In genomic region chr9:58143419-58143818, GRCm38 (mm10) we compare ENCODE assay signal across 13 mouse cellular contexts. TPM values are rescaled to one million over a fixed set of nuclear protein-coding genes. Genes with fewer than 3 reads are reported as not detected.
DNase-seq lines count a peak whose midpoint lies in the region; ATAC-seq and TF ChIP-seq lines count a peak whose summit lies in the region.
"Had no signal": no experiment of that assay in that cellular context is flagged by ENCODE, and none has a peak within 500 bp of the region (broad histone marks: within the 10 kb centered on the region; RNA-seq: fewer than 3 reads in every experiment).

No protein-coding gene starts in this region.

- no peak overlapping the region for H3K4me3 ChIP-seq in heart, embryonic 10.5 days
- H3K4me3 ChIP-seq in lung, embryonic 14.5 days (ENCODE audit: low read depth, low read length), result no peak overlapping the region
- H3K4me3 ChIP-seq in lung, adult 2 months (replicated peaks; ENCODE audit: extremely low read depth, low read depth, low read length), result no peak overlapping the region
- H3K4me3 ChIP-seq in thymus, adult 2 months (ENCODE audit: control insufficient read depth, insufficient read depth, low read length), result no peak overlapping the region
- H3K4me3 ChIP-seq: liver, embryonic 15.5 days; midbrain, embryonic 15.5 days had no signal

- DNase-seq in heart, adult 18-20 months, result peak; percentile 45 to 48
- DNase-seq in heart, embryonic 10.5 days (ENCODE audit: low spot score), result no peak
- peak; percentile 92 for DNase-seq in lung, embryonic 14.5 days
- no peak for DNase-seq in lung, adult 2 months
- DNase-seq in heart, postnatal 4 days, result peak; percentile 52
- peak; percentile 23 for DNase-seq in skeletal muscle tissue, adult 2 months (ENCODE audit: low read depth, low spot score)
- DNase-seq in cerebellum, postnatal 25 days, result no peak
- DNase-seq in thymus, adult 2 months, result no peak
- DNase-seq: adrenal gland, postnatal 36 days; cerebellum, adult 9-11 months had no signal

- peaks cover 52% of the 10 kb centered on the region for H3K27me3 ChIP-seq in heart, embryonic 10.5 days (ENCODE audit: insufficient read depth, poor library complexity, severe bottlenecking)
- no peaks in the 10 kb centered on the region for H3K27me3 ChIP-seq in lung, embryonic 14.5 days (ENCODE audit: insufficient read depth, low read length)
- H3K27me3 ChIP-seq in thymus, adult 2 months (ENCODE audit: control insufficient read depth, insufficient read depth, low read length), result no peaks in the 10 kb centered on the region
- H3K27me3 ChIP-seq: midbrain, embryonic 15.5 days had no signal

- no peak for TF ChIP-seq POLR2A in lung, adult 2 months (IDR thresholded peaks at IDR 0.05; ENCODE audit: borderline replicate concordance, extremely low read depth, low read depth, low read length)
- no peak for TF ChIP-seq POLR2A in thymus, adult 2 months (IDR thresholded peaks at IDR 0.05; ENCODE audit: control insufficient read depth, extremely low read depth, insufficient read depth, low read length, poor library complexity)

- peaks cover 35% of the 10 kb centered on the region for H3K4me1 ChIP-seq in heart, embryonic 10.5 days
- H3K4me1 ChIP-seq in lung, embryonic 14.5 days (ENCODE audit: insufficient read depth), result peaks cover 9% of the 10 kb centered on the region; the same call in 1 of the 2 replicates
- H3K4me1 ChIP-seq in lung, adult 2 months (ENCODE audit: control insufficient read depth, insufficient read depth, low read length), result peaks cover 5% of the 10 kb centered on the region
- H3K4me1 ChIP-seq in thymus, adult 2 months (replicated peaks; ENCODE audit: control insufficient read depth, insufficient read depth, low read length), result peaks cover 4% of the 10 kb centered on the region
- H3K4me1 ChIP-seq: liver, embryonic 15.5 days had no signal

- H3K9ac ChIP-seq in lung, embryonic 14.5 days, result no peak overlapping the region
- H3K9ac ChIP-seq: liver, embryonic 15.5 days; midbrain, embryonic 15.5 days had no signal

- no peaks in the 10 kb centered on the region for H3K9me3 ChIP-seq in heart, embryonic 10.5 days
- no peaks in the 10 kb centered on the region for H3K9me3 ChIP-seq in lung, embryonic 14.5 days (ENCODE audit: low read depth, low read length)
- H3K9me3 ChIP-seq: liver, embryonic 15.5 days; midbrain, embryonic 15.5 days had no signal

- no peak overlapping the region for H3K27ac ChIP-seq in heart, embryonic 10.5 days
- peak overlapping the region; percentile 73 for H3K27ac ChIP-seq in lung, embryonic 14.5 days (ENCODE audit: low read depth)
- H3K27ac ChIP-seq in thymus, adult 2 months (ENCODE audit: control insufficient read depth, insufficient read depth, low read length), result no peak overlapping the region
- H3K27ac ChIP-seq: liver, embryonic 15.5 days; midbrain, embryonic 15.5 days had no signal

- peak; percentile 83 for ATAC-seq in lung, embryonic 14.5 days (ENCODE audit: insufficient read depth)
- ATAC-seq: midbrain, embryonic 15.5 days had no signal

- H3K4me2 ChIP-seq in lung, embryonic 14.5 days, result no peak overlapping the region
- H3K4me2 ChIP-seq: liver, embryonic 15.5 days; midbrain, embryonic 15.5 days had no signal

- 29% methylated on average over 7 of the region's 7 CpGs for WGBS in heart, embryonic 10.5 days
- 12% methylated on average over 7 of the region's 7 CpGs for WGBS in lung, embryonic 14.5 days
- 28% methylated on average over 7 of the region's 7 CpGs for WGBS in lung, adult 2 months
- 62% methylated on average over 7 of the region's 7 CpGs for WGBS in thymus, adult 2 months

- no peak for TF ChIP-seq CTCF in lung, embryonic 14.5 days (IDR thresholded peaks at IDR 0.05; ENCODE audit: low read depth)
- TF ChIP-seq CTCF in lung, adult 2 months (IDR thresholded peaks at IDR 0.05; ENCODE audit: insufficient read depth, low read length), result no peak
- TF ChIP-seq CTCF in thymus, adult 2 months (IDR thresholded peaks at IDR 0.05; ENCODE audit: borderline replicate concordance, control insufficient read depth, extremely low read depth, insufficient read depth, low read length, poor library complexity), result no peak

- no peaks in the 10 kb centered on the region for H3K36me3 ChIP-seq in heart, embryonic 10.5 days
- H3K36me3 ChIP-seq in lung, embryonic 14.5 days (ENCODE audit: insufficient read depth), result no peaks in the 10 kb centered on the region
- H3K36me3 ChIP-seq in thymus, adult 2 months (ENCODE audit: control insufficient read depth, insufficient read depth, low read length), result no peaks in the 10 kb centered on the region
- H3K36me3 ChIP-seq: liver, embryonic 15.5 days; midbrain, embryonic 15.5 days had no signal

RNA-seq across cellular contexts. Expression of gene Ccdc33, which starts 24.8 kb away (rescaled TPM):
- 1 to 10 TPM in 1 of 2 experiments, not detected in 1; 1.2 TPM for total RNA-seq in heart, adult 18-20 months (2021)
- polyA plus RNA-seq in heart, embryonic 10.5 days (2016; fragmentation: Nextera tagmentation; extraction: Ambion mirVana), result 0.07 TPM in 1 of 2 replicates, not detected in the other
- polyA plus RNA-seq in lung, embryonic 14.5 days (2014; fragmentation: Nextera tagmentation; extraction: Ambion mirVana), result not detected in 2 replicates
- 7.8 and 8.5 TPM in 2 replicates for polyA plus RNA-seq in lung, adult 2 months (2012; rRNA removed)
- total RNA-seq in heart, postnatal 4 days (2021), result not detected
- 0.94 and 1.2 TPM in 2 replicates for polyA plus RNA-seq in thymus, adult 2 months (2012; rRNA removed)
- total RNA-seq: gastrocnemius, postnatal 4 days had no signal
- polyA plus RNA-seq: liver, embryonic 15.5 days had no signal

Comparison
In these comparisons a context has a peak if more than half of its experiments do, and no peak if none do; other contexts are left out.
1. DNase-seq: peak in heart, adult 18-20 months (2 of 2), lung, embryonic 14.5 days (single experiment), heart, postnatal 4 days (single experiment) and skeletal muscle tissue, adult 2 months (single experiment); none in heart, embryonic 10.5 days (single experiment), lung, adult 2 months (single experiment), cerebellum, postnatal 25 days (0 of 2) and thymus, adult 2 months (single experiment).